Mouse (Mus musculus): ENCODE measurements around the gene Cubn. TPM values are rescaled to one million over a fixed set of nuclear protein-coding genes. Genes with fewer than 3 reads are reported as not detected.

Gene Cubn
- total and polyA plus RNA-seq, 2 experiments from 2014 or later, result 0.39 to 1.9 TPM

- WGBS, result 93% methylated on average over 6 of the region's 6 CpGs
- DNase-seq (ENCODE audit: low spot score) (no peak), ATAC-seq (ENCODE audit: low FRiP score) (no peak)
- H3K27ac ChIP-seq (ENCODE audit: low read depth, low read length), result no peak overlapping the region
- H3K4me2 ChIP-seq (ENCODE audit: low read depth, low read length, poor library complexity, severe bottlenecking), result no peak overlapping the region
- H3K4me1 ChIP-seq (ENCODE audit: insufficient read depth, low read length), result no peaks in the 10 kb centered on the region
- no peak overlapping the region for H3K4me3 ChIP-seq (ENCODE audit: low read depth, low read length)
- TF ChIP-seq CTCF (IDR thresholded peaks at IDR 0.05), result no peak
- H3K36me3 ChIP-seq (ENCODE audit: insufficient read depth, low read length), result no peaks in the 10 kb centered on the region
- H3K9ac ChIP-seq (replicated peaks; ENCODE audit: low read length, poor library complexity, severe bottlenecking), result no peak overlapping the region
- no peaks in the 10 kb centered on the region for H3K27me3 ChIP-seq (ENCODE audit: insufficient read depth, low read length)
- H3K9me3 ChIP-seq (ENCODE audit: low read length), result no peaks in the 10 kb centered on the region
These were observed 39.0 kb upstream of the Cubn start for GRCm38 (mm10) chr2:13530639-13531038.

- no peak for TF ChIP-seq CTCF (IDR thresholded peaks at IDR 0.05)
- Histone ChIP-seq H3K27me3 (ENCODE audit: insufficient read depth, low read length) (no peaks in the 10 kb centered on the region), H3K4me2 (ENCODE audit: low read depth, low read length, poor library complexity, severe bottlenecking) (no peak overlapping the region), H3K9me3 (ENCODE audit: low read length) (no peaks in the 10 kb centered on the region), H3K36me3 (ENCODE audit: insufficient read depth, low read length) (no peaks in the 10 kb centered on the region), H3K27ac (ENCODE audit: low read depth, low read length) (no peak overlapping the region), H3K4me1 (ENCODE audit: insufficient read depth, low read length) (no peaks in the 10 kb centered on the region), H3K9ac (replicated peaks; ENCODE audit: low read length, poor library complexity, severe bottlenecking) (no peak overlapping the region), H3K4me3 (ENCODE audit: low read depth, low read length) (no peak overlapping the region)
- 97% methylated on average over 3 of the region's 3 CpGs for WGBS
- ATAC-seq (ENCODE audit: low FRiP score) (no peak), DNase-seq (ENCODE audit: low spot score) (no peak)
These were observed 37.8 kb upstream of the Cubn start for GRCm38 (mm10) chr2:13529253-13529933.

GRCm38 (mm10) chr2:13527531-13527930, 35.9 kb upstream of the Cubn start:
- H3K4me2 ChIP-seq (ENCODE audit: low read depth, low read length, poor library complexity, severe bottlenecking), result no peak overlapping the region
- WGBS, result 71% methylated on average over 4 of the region's 4 CpGs
- H3K27ac ChIP-seq (ENCODE audit: low read depth, low read length), result no peak overlapping the region
- H3K4me1 ChIP-seq (ENCODE audit: insufficient read depth, low read length), result no peaks in the 10 kb centered on the region
- H3K4me3 ChIP-seq (ENCODE audit: low read depth, low read length), result no peak overlapping the region
- H3K27me3 ChIP-seq (ENCODE audit: insufficient read depth, low read length), result no peaks in the 10 kb centered on the region
- TF ChIP-seq CTCF (IDR thresholded peaks at IDR 0.05), result no peak
- H3K9me3 ChIP-seq (ENCODE audit: low read length), result no peaks in the 10 kb centered on the region
- ATAC-seq (ENCODE audit: low FRiP score) (no peak), DNase-seq (ENCODE audit: low spot score) (no peak)
- H3K36me3 ChIP-seq (ENCODE audit: insufficient read depth, low read length), result no peaks in the 10 kb centered on the region
- no peak overlapping the region for H3K9ac ChIP-seq (replicated peaks; ENCODE audit: low read length, poor library complexity, severe bottlenecking)

GRCm38 (mm10) chr2:13527125-13527524, 35.5 kb upstream of the Cubn start:
- Histone ChIP-seq H3K4me3 (ENCODE audit: low read depth, low read length) (no peak overlapping the region), H3K4me1 (ENCODE audit: insufficient read depth, low read length) (no peaks in the 10 kb centered on the region), H3K27me3 (ENCODE audit: insufficient read depth, low read length) (no peaks in the 10 kb centered on the region), H3K9ac (replicated peaks; ENCODE audit: low read length, poor library complexity, severe bottlenecking) (no peak overlapping the region), H3K9me3 (ENCODE audit: low read length) (no peaks in the 10 kb centered on the region), H3K4me2 (ENCODE audit: low read depth, low read length, poor library complexity, severe bottlenecking) (no peak overlapping the region), H3K27ac (ENCODE audit: low read depth, low read length) (no peak overlapping the region), H3K36me3 (ENCODE audit: insufficient read depth, low read length) (no peaks in the 10 kb centered on the region)
- DNase-seq (ENCODE audit: low spot score) (no peak), ATAC-seq (ENCODE audit: low FRiP score) (no peak)
- 48% methylated on average over 2 of the region's 2 CpGs for WGBS
- no peak for TF ChIP-seq CTCF (IDR thresholded peaks at IDR 0.05)

GRCm38 (mm10) chr2:13526205-13526604, 34.6 kb upstream of the Cubn start:
- Histone ChIP-seq H3K27ac (ENCODE audit: low read depth, low read length) (no peak overlapping the region), H3K36me3 (ENCODE audit: insufficient read depth, low read length) (no peaks in the 10 kb centered on the region), H3K4me3 (ENCODE audit: low read depth, low read length) (no peak overlapping the region), H3K4me2 (ENCODE audit: low read depth, low read length, poor library complexity, severe bottlenecking) (no peak overlapping the region), H3K4me1 (ENCODE audit: insufficient read depth, low read length) (no peaks in the 10 kb centered on the region), H3K27me3 (ENCODE audit: insufficient read depth, low read length) (no peaks in the 10 kb centered on the region), H3K9me3 (ENCODE audit: low read length) (no peaks in the 10 kb centered on the region), H3K9ac (replicated peaks; ENCODE audit: low read length, poor library complexity, severe bottlenecking) (no peak overlapping the region)
- TF ChIP-seq CTCF (IDR thresholded peaks at IDR 0.05), result no peak
- ATAC-seq (ENCODE audit: low FRiP score), result no peak
- WGBS, result 89% methylated on average over 2 of the region's 2 CpGs
- no peak for DNase-seq (ENCODE audit: low spot score)

- WGBS, result 71% methylated on average over 8 of the region's 8 CpGs
- no peak for ATAC-seq (ENCODE audit: low FRiP score)
These were observed 32.2 kb upstream of the Cubn start for GRCm38 (mm10) chr2:13523540-13524456.

More at GRCm38 (mm10) chr2:13523540-13524456, 32.2 kb upstream of the Cubn start:
- no peak for DNase-seq (ENCODE audit: low spot score)
- Histone ChIP-seq H3K4me1 (ENCODE audit: insufficient read depth, low read length) (no peaks in the 10 kb centered on the region), H3K9ac (replicated peaks; ENCODE audit: low read length, poor library complexity, severe bottlenecking) (no peak overlapping the region), H3K27me3 (ENCODE audit: insufficient read depth, low read length) (no peaks in the 10 kb centered on the region), H3K27ac (ENCODE audit: low read depth, low read length) (no peak overlapping the region), H3K4me3 (ENCODE audit: low read depth, low read length) (no peak overlapping the region), H3K4me2 (ENCODE audit: low read depth, low read length, poor library complexity, severe bottlenecking) (no peak overlapping the region), H3K36me3 (ENCODE audit: insufficient read depth, low read length) (peaks cover 6% of the 10 kb centered on the region; the same call in 1 of the 2 replicates), H3K9me3 (ENCODE audit: low read length) (no peaks in the 10 kb centered on the region)
- no peak for TF ChIP-seq CTCF (IDR thresholded peaks at IDR 0.05)

Measured in midbrain, postnatal 0 days (tissue).